Mouse (Mus musculus): ENCODE measurements around the gene Baiap2l2.

Baiap2l2 gene

DNA sequence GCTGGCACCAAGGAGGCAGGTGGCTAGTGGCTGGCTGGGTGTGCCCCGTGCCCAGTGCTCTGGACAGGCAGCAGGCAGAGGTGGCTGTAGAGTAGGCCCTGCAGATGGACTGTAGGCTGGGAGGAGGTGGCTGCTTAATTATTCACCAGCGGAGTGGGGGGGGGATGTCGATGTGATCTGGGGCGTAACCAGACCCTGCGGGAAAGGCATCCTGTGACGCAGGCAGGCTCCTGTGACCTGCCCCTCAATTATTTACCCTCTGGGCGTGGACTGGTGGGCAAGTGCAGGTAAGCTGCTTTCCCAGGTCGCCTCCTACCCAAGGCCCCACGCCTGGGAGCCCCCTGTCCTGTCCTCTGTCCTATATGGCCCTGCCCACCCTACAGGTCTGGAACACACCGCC, at the start of gene Baiap2l2:
TSS of gene Baiap2l2 (minus strand) at position 139 of the 400 bp plus-strand sequence.
- no peak for DNase-seq

DNA sequence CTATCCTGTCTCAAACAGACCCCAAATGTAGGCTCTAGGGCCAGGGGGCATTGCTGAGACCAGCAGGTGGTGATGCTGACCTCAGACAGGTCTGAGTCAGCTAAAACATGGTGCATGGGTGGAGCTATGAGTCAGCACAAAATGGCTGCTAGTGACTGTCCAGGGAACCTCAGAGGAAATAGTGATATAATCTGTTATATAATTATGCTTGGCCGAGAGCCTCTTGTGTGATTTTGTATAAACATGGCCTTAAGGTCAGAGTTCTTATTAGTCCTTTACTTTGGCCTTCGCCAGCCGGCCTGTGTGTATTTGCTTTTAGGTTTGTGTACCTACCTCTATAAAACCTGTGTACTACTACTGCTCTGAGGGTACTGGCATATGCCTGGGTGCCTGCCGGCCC, 48.1 kb upstream of the Baiap2l2 start:
- DNase-seq: no peak

DNA sequence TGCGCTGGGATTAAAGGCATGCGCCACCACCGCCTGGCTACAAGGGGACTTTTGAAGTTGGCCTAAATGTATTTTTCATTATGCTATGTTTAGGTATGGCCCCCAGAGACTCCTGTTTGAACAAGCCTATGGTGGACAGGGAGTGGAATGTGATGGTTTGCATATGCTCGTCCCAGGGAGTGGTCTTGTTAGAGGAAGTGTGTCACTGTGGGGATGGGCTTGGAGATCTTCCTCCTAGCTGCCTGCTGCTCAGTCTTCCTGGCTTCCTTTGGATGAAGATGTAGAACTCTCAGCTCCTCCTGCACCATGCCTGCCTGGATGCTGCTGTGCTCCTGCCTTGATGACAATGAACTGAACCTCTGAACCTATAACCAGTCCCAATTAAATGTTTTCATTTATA, 45.2 kb upstream of the Baiap2l2 start:
- DNase-seq: no peak

DNA sequence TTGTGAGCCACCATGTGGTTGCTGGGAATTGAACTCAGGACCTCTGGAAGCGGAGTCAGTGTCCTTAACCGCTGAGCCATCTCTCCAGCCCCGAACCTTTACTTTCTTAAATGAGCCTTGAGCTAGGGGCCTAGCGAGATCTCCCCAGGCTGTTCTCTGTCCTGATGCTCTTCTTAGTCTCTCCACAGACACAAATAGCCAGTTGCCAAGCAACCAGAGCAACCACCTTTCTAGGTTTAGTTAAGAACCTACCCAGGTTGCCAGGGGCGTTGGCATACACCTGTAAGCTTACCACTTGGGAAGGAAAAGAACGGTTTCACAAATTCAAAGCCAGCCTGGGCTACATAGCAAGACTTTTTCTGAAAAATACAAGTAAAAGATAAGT, 44.6 kb upstream of the Baiap2l2 start:
- no peak for DNase-seq

DNA sequence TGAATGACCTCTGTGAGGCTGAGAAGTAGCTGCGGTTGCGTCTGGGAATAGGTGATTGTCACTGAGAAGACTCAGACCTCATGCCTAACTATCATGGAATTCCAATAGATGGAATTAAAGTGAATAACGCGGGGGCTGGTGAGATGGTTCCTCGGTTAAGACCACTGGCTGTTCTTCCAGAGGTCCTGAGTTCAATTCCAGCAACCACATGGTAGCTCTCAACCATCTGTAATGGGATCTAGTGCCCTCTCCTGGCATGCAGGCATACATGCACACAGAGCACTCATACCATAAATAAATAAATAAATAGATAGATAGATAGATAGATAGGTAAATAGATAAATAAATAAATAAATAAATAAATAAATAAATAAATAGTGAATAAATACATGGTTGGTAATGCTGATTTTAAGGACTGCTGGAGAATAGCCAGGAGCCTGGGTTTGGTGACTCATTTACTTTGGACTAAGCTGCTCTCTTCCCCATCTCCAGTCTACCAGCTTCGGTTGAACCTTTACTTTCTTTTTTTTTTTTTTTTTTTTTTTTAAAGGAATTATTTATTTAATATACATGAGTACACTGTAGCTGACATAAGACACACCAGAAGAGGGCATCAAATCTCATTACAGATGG, 44.1 kb upstream of the Baiap2l2 start:
- no peak for DNase-seq

DNA sequence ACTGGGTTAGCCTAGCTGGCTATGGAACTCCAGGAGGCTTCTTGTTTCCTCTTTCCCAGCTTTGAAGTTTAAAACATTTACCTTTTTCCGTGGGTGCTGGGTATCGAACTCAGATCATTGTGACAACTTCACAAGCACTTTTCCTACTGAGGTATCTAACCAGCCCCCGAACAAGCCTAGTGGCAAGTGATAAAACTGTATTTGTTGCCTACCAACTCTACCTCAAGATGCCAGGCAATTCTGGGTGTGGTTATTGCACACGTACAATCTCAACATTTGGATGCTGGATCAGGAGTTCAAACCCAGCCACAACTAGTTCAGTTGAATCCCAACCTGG, 43.6 kb upstream of the Baiap2l2 start:
- DNase-seq: no peak

DNA sequence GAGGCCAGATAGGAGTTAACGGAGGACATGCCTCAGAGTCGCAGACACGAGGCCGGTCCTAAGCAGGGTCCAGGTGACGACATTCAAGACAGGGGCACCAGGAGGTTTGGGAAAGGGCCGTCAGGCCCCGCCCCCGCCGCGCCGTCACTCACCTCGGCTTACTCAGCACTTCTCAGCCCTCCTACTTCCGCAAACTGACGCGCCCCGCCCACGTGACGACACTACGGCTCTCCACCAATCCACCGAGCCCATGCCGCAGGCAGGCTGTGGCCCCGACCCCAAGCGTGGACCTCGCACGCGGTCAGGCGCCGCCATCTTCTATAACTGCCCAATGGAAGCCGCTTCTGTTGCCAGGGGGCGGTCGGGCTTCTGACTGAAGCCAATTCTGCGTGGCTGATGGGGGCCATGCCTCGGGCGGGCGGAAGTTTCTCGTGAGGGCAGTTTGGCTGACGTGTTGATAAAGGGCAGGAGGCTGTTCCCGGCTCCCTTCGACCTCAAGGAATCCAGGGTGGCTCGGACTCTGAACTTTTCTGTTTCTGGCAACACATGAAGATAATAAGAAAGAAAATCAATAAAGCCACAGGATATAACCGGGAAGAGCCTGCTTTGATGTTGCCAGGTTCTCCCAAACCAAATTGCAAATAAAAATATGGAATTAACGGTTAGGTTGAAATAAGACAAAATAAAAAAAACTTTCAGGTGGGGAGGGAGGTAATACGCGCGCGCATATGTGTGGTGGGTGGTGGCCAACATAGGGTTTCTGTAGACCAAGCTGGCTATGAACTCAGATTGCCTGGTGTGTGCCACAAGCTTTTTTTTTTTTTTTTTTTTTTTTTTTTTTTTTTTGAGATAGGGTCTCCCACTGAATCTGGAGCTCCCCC, 43.0 kb upstream of the Baiap2l2 start, which contains the start of gene Pla2g6:
TSS of gene Pla2g6 (minus strand) at position 333 of the 881 bp plus-strand sequence.
- DNase-seq: peak; percentile 99

DNA sequence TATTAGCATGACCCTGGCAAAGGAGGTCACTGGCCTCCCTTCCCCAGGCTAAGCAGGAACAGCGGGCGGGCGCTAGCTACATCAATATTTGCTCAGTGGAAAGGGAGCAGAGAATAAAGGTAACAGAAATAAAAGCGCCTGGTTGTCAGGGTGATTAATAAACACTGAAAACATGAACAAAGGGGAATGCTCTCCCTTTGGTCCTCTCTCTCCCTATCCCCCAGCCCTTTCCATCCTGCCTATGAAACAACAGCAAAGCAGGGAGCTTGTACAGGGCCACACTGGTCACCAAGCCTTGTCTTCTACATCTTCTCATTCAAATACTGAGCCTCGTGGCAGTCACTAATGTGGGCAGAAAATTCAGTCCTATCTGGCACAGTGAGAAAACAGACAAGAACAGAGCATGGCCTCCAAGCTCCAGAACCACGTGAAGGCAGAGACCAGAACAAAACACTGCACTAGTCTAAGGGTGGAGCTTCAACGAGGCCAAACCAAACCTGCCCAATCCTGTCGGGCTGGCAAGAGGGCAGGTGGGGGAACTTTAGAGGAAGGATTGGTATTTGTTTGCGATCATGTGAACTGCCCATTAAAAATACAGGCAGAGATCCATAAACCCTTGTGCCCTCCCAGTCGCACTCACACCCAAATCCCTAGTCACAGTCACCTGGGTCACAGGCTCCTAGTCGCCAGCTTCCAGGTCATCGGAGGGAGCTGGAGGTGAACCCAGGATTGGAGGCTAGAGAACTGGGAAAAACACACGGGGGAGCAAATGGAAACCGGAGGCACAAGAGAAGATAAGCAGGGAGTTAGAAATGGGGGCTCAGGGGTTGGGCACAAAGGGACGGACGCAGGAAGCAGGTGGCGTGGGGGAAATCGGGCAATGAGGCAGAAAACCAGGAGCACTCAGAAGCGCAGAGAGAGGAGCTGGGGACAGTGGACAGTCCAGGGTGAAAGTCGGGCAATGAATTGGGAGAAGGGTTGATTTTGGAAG, 41.9 kb upstream of the Baiap2l2 start:
- peak; percentile 57 to 64 for DNase-seq

DNA sequence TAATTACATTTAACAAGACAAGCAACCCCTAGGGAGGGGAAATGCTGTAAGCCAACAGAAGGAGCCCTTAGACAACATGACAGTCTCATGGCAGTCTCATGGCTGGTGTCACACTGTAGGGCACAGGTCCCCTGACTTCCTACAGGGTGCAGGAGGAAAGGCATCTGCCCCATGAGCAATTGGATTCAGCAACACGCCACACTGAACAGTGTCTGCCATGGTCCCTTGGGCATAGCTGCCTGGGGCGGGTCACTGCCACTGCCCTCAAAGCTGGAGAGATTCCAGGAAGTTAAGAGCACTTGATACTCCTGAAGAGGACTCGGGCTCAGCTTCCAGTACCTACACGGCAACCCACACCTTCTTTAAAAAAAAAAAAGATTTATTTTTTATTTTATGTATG, 40.9 kb upstream of the Baiap2l2 start:
- DNase-seq: no peak

DNA sequence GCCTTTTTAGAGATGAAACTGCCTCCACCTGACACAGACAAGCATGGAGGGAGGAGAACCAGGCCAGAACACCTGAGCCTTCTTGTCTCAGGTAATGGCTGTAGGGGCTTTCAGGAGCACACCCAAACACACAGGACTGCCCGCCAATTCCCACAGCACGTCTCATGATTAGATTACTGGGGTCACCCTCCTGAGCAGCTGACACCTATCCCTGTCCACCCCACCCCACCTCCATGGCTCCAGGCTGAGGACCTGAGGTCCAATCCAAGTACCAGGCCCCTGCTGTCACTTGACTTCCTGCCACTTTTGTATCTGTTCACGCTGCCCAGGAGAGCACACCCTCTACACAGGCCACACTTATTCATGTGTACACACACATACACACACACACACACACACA, 40.4 kb upstream of the Baiap2l2 start:
- DNase-seq: no peak

DNA sequence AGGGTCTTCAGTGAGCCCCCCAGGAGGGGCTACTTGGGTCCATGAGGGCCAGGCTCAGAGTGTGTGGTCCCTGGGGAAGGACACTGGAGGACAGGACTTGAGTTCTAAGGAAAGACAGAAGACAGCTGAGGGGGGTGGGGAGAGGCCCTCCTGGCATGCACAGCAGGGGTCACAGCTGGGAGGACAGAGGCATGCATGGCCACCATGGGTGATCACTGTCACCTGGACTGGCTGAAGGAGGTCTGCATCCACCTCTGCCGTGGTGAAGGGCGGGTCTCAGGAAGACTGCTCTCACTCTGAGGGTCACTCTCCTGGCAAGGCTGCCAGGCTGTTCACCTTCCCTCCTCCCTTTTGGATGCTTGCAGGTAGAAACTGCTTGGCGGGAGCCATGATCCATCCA, 39.0 kb upstream of the Baiap2l2 start:
- DNase-seq: no peak

DNA sequence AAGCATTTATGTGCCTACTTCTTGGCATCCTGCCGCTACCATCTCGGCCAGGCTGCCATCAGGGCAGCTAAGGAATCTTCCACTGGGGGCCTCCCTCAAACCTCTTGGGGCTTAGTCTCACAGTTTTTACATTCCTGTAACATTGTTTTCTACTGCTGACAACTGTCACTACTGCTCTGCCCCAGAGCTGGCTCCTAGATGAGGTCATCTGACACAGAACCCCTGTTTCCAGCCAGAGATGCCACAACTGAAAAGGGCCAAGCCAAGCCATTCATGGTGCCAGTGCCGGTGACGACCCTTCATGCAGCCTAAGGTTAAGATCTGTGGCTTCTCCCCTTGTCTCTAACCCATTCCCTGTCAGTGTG, 38.4 kb upstream of the Baiap2l2 start:
- no peak for DNase-seq

DNA sequence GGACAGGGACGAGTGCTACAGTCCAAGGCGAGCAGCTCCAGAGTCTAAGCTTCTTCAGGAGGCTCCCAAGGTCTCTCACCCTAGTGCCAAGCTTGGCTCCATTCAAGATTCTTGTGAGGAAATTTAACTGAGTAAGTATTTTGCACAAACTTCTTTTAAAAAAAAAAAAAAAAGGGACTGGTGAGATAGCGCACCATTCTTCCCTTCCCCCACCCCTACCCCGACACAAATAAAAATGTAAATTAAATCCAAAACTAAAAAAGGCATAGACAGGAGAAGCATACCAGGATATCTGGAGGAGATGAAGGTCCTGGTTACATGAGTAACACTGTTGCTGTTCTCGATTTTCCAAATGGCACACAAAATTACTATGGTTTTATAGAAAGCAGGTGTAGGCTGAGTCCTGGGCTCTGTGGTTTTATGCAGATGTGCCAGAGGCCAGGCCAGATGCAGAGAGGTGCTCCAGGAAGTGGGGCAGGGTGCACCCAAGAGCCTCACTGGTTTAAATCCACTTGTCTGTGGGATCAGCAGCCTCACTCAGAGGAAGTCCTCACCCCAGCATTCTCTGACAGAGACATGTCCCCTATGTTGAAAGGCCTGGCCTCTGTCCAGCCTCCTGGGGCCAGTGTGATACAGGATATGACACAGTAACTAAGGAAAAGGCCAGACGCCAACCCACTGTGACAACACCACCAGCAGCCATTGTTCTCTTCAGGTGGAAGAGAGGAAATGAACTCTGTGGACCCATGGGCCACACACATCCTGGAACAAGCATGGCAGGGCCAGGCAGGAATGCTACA, 37.9 kb upstream of the Baiap2l2 start:
- DNase-seq: peak; percentile 36 to 60

DNA sequence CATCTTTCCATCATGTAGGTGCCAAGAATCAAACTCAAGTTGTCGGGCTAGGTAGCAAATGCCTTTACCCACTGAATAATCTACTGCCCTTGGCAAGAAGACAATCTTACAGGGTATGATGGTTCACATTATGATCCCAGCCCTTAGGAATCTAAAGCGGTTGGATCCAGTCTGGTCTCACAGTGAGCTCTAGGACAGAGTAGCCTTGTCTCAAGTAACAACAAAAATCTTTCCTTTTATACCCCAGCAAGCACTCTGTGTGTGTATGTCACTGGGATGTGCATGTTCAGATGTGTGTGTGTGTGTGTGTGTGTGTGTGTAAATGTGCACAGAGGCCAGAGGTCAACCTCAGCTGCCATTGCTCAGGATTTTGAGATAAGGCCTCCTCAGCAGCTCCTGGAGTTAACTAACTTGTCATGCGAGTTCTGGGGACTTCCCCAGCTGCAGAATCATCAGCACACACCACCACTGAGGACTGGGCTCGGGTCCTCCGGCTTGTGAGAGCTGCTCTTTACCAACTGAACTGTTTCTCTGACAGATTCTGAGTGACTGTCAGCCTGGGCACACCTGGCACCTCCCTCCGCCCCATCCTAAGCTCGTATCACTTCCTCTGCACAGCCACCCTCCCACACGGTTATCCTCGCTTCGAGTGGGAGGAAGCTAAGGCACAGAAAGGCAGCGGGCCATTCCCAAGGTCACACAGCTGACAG, 37.1 kb upstream of the Baiap2l2 start:
- no peak for DNase-seq

DNA sequence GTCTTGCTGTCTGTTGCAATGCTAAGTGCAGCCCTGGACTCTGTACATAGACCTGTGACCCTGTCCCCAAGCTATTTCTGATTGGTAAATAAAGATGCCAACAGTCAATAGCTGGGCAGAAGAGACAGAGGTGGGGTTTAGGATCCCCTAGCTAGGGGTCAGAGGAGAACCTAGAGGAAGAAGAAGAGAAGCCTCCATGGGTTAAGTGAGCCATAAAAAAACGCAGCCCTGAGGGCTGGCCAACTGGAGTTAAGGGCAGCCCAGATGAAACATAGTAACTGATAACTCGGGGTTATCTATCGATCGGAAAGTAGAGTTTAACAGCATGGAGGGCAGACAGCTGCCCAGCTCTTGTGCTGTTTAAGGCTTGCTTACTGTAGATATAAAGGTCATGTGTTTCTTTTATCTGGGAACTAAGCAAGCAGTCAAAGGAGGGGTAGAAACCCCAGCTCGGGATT, 36.4 kb upstream of the Baiap2l2 start:
- DNase-seq: no peak

DNA sequence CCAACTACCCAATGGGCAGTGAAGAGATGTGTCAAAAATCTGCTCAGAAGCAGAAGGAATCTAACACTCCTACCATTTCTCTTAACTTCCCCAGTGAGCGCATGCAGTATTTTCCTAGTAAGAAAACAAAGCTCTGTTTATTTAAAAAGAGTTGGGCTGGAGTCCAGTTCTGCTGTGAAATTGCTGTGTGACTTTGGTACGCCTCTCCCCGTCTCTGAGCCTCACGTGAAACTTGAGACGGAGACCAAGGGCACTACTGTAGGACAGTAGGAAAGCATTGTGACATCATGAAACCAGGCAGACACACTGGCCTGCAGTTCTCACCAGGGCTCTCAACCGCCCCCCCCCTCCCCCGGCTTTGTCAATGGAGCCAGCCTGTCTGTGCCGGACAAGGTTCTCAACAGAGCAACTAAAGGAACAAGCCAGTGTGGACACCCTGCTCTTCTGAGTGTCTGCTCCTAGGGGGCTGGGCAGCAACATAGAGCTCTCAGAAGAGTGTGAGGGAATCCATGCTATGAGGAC, 28.6 kb upstream of the Baiap2l2 start:
- DNase-seq: no peak

DNA sequence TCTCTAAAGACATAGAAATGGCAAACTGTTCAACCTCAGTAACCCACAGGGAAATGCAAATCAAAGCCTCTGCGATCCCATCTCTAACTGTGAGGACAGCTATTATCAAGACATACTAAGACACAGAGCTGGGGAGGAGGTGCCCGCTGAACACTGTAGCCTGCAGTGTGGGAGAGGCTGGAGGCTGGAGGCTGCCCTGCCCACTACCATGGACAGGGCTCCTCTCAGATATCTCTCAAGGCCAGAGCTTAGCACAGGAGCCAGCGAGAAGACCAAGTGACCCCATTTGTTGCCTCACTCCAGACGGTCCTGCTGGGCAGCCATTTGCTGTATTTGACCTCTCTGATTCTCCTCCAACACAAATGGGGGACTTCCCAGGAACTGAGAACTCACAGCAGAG, 22.5 kb upstream of the Baiap2l2 start:
- peak in 1 of 2 experiments; percentile 38 for DNase-seq

DNA sequence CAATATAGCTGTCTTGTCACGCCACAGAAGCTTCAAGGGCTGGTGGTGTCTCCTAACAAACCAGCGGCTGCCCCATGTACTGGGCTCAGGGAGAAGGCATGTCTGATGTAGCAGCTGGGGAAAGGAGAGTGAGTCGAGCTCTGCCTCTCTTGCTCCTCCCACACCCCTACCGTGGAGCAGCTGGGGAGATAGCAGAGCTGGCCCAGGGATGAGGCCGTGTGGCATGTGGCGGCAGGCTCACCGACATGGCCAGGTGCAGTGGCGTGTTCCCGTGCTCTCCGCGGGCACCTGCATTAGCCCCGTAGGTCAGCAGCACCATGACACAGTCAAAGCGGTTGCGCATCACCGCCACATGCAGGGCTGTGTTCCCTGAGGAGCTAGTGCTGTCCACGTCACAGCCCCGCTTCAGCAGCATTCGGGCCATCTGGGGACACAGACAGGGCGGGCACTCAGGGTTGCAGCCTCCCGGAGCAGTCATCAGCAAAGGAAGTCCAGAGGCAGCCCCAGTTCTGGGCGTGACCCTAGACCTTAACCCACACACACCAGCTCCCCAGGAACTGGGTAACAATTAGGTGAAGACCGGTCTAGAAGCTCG, 20.8 kb upstream of the Baiap2l2 start:
- no peak for DNase-seq

DNA sequence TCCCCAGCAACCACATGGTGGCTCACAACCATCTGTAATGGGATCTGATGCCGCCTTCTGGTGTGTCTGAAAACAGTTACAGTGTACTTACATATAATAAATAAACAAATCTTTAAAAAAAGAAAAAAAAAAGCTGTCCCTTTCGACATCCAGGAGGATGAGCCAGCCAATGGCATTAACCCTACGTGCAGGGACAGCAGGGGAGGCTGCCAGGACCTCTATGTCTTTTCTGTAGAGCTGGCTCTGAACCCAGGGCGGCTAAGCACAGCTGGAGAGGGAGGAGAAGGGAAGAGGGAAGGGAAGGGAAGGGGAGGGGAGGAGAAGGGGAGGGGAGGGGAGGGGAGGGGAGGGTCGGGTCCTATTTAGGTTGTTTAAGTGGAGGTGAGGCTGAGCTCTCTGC, 19.5 kb upstream of the Baiap2l2 start:
- DNase-seq: no peak

DNA sequence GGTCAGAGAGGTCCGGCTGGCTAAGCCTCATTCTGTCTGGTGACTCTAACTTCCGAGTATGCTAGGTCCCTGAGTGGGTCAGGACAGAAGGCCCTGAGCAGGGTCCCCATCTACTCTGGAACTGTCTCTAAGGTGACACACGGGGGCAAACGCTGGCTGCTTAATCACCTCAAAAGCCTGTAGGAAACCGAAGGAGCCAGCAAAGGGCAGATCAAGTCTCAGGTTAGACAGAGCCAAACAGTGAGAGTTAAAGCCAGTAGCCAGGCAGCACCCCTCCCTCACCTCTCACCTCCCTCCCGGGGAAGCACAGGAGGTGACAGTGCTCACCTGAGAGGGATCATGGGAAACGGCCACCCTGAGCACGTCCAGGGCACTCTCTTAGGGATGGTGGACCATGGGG, 18.4 kb upstream of the Baiap2l2 start:
- DNase-seq: peak; percentile 45 to 66

DNA sequence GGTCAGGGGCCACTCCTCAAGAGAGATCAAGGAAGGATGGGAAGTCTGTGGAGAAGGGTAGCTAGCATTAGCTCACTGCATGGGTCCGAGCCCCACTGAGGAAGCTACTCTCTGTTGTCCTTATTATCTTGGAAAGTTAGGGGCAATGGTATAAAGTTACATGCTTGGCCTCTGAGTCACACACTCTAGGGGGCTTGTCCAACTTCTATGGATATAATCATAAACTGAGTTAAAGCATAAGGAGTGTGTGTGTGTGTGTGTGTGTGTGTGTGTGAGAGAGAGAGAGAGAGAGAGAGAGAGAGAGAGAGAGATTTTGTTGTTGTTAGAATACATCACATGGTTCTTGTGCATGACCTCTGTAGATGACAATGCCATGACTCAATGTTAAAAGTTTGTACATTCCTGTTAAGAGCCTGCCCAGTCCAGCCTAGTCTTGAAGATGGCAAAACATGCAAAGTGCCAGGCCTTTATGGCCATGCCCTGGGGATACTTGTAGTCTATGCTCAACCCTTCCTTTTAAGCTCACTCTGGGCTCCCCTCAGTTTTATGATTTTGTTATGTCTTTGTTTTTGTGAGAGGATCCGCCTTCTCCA, 14.3 kb upstream of the Baiap2l2 start:
- DNase-seq: no peak
